Mouse (Mus musculus): ENCODE measurements around the gene Leng1. TPM values are rescaled to one million over a fixed set of nuclear protein-coding genes. Genes with fewer than 3 reads are reported as not detected.
"Not testable (repeated sequence)": the region's sequence is repeated elsewhere in the genome, so short reads cannot be mapped to it uniquely, and the experiment has no call there.

Leng1 gene
- 5.9 and 6.6 TPM in 2 replicates for polyA plus RNA-seq (2015; fragmentation: Nextera tagmentation; extraction: Ambion mirVana)

- WGBS (ENCODE audit: insufficient replicate concordance): 3% methylated on average over 45 of the region's 45 CpGs
- peak within 1 kb of the TSS; percentile 81 for H3K9ac ChIP-seq
- peak; percentile 98 for ATAC-seq (ENCODE audit: insufficient read depth)
- H3K27me3 ChIP-seq: no peaks in the 10 kb centered on the region
- peak within 1 kb of the TSS; percentile 93 for H3K27ac ChIP-seq (replicated peaks)
- H3K4me2 ChIP-seq: peak within 1 kb of the TSS; percentile 91
- no peaks in the 10 kb centered on the region for H3K9me3 ChIP-seq (replicated peaks)
- H3K36me3 ChIP-seq (replicated peaks): peaks cover 32% of the 10 kb centered on the region
- H3K4me3 ChIP-seq (replicated peaks): peak within 1 kb of the TSS; percentile 74
- H3K4me1 ChIP-seq (replicated peaks): peaks cover 42% of the 10 kb centered on the region
These were observed at the start of gene Leng1 for GRCm38 (mm10) chr7:3665215-3666114. TSS of gene Leng1 (minus strand) at chr7:3665840.

GRCm38 (mm10) chr7:3715249-3715648 lies 49.6 kb upstream of the Leng1 start:
- Histone ChIP-seq H3K4me3 (replicated peaks) (no peak overlapping the region), H3K27ac (replicated peaks) (no peak overlapping the region), H3K4me2 (no peak overlapping the region; the same call in 1 of the 2 replicates), H3K4me1 (replicated peaks) (no peaks in the 10 kb centered on the region), H3K27me3 (no peaks in the 10 kb centered on the region), H3K9me3 (replicated peaks) (no peaks in the 10 kb centered on the region), H3K36me3 (replicated peaks) (no peaks in the 10 kb centered on the region), H3K9ac (no peak overlapping the region)
- no peak for ATAC-seq (ENCODE audit: insufficient read depth)
- WGBS (ENCODE audit: insufficient replicate concordance): 8% methylated on average over 1 of the region's 1 CpGs

GRCm38 (mm10) chr7:3712264-3712942 lies 46.8 kb upstream of the Leng1 start:
- WGBS (ENCODE audit: insufficient replicate concordance): 37% methylated on average over 5 of the region's 5 CpGs
- Histone ChIP-seq H3K4me1 (replicated peaks) (no peaks in the 10 kb centered on the region), H3K4me3 (replicated peaks) (no peak overlapping the region), H3K36me3 (replicated peaks) (peaks cover 10% of the 10 kb centered on the region), H3K27me3 (no peaks in the 10 kb centered on the region), H3K9ac (no peak overlapping the region), H3K27ac (replicated peaks) (no peak overlapping the region), H3K9me3 (replicated peaks) (no peaks in the 10 kb centered on the region), H3K4me2 (no peak overlapping the region)
- ATAC-seq (ENCODE audit: insufficient read depth): no peak

- H3K27ac ChIP-seq (replicated peaks): no peak overlapping the region
- no peaks in the 10 kb centered on the region for H3K27me3 ChIP-seq
- 39% methylated on average over 1 of the region's 1 CpGs for WGBS (ENCODE audit: insufficient replicate concordance)
- no peak overlapping the region for H3K4me3 ChIP-seq (replicated peaks)
- peaks cover 21% of the 10 kb centered on the region for H3K4me1 ChIP-seq (replicated peaks)
- no peak overlapping the region for H3K9ac ChIP-seq
- H3K36me3 ChIP-seq (replicated peaks): peaks cover 35% of the 10 kb centered on the region
- no peak for ATAC-seq (ENCODE audit: insufficient read depth)
- no peaks in the 10 kb centered on the region for H3K9me3 ChIP-seq (replicated peaks)
- H3K4me2 ChIP-seq: no peak overlapping the region
These were observed 43.4 kb upstream of the Leng1 start for GRCm38 (mm10) chr7:3709000-3709399.

DNA sequence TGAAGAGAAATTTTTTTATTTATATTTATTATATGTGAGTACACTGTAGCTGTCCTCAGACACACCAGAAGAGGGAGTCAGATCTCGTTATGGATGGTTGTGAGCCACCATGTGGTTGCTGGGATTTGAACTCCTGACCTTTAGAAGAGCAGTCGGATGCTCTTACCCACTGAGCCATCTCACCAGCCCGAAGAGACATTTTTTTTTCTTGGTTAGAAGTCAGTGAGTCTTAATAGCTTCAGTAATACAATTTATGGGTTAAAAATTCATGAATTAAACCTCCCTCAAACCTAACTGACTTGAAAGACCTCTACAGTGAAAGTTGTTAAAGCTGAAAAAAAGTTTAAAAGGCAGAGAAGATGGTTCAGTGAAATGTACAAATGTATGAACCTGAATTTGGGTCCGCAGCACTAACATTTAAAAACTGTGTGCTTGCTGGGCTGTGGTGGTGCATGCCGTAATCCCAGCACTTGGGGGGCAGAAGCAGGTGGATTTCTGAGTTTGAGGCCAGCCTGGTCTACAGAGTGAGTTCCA lies 42.9 kb upstream of the Leng1 start:
- not testable (repeated sequence) for ATAC-seq (ENCODE audit: insufficient read depth); H3K4me2 ChIP-seq; H3K9me3 ChIP-seq (replicated peaks); H3K4me3 ChIP-seq (replicated peaks); H3K27me3 ChIP-seq; H3K9ac ChIP-seq
- H3K36me3 ChIP-seq (replicated peaks): peaks cover 35% of the 10 kb centered on the region
- WGBS (ENCODE audit: insufficient replicate concordance): 23% methylated on average over 5 of the region's 5 CpGs
- H3K4me1 ChIP-seq (replicated peaks): peaks cover 22% of the 10 kb centered on the region
- H3K27ac ChIP-seq (replicated peaks): 0 out of 2 replicates have a peak overlapping the region, but pooled peaks have one; percentile 43

DNA sequence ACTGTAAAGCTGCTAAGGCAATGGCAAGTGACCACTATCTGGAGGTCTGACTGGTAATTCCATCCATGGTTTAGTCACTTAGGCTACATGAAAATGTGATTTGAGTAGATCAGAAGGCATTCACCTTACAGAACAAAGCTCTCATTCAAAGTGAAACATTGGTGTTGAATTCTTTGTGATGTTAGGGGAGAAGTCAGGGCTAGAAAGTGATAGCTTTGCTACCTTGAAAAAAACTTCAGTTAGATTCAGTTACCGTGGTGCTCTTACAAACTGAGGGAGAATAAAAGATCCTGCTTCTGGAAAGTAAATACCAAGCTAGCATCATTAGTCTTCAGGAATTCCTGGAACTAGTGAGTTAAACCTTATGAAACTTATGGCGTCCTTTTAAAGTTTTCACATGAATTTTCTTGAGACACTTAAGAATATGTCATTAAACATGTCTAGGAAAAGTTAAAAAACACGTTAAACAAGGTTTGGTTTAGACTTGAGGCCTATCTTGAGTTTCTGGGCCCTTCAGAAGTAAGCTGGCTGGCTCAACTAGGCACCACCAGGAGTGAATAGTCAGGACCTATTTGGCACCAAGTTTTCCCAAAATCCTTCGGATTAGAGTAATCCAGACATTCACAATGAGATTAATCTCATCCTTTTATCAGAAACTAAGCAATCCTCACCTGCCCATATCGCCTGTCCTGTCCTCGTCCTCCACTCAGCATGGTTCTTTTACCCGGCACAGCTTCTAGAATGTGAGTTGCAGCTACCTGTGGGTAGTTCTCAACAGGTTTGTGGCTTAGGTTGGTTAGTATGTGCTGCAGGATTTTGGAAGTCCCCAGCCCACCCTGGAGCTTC lies 42.2 kb upstream of the Leng1 start:
- Histone ChIP-seq H3K9me3 (replicated peaks) (no peaks in the 10 kb centered on the region), H3K36me3 (replicated peaks) (peaks cover 35% of the 10 kb centered on the region), H3K27ac (replicated peaks) (peak overlapping the region; percentile 43; the same call in 1 of the 2 replicates), H3K9ac (no peak overlapping the region), H3K4me1 (replicated peaks) (peaks cover 28% of the 10 kb centered on the region), H3K4me2 (no peak overlapping the region), H3K27me3 (no peaks in the 10 kb centered on the region), H3K4me3 (replicated peaks) (no peak overlapping the region)
- WGBS (ENCODE audit: insufficient replicate concordance): 26% methylated on average over 7 of the region's 7 CpGs
- ATAC-seq (ENCODE audit: insufficient read depth): no peak

DNA sequence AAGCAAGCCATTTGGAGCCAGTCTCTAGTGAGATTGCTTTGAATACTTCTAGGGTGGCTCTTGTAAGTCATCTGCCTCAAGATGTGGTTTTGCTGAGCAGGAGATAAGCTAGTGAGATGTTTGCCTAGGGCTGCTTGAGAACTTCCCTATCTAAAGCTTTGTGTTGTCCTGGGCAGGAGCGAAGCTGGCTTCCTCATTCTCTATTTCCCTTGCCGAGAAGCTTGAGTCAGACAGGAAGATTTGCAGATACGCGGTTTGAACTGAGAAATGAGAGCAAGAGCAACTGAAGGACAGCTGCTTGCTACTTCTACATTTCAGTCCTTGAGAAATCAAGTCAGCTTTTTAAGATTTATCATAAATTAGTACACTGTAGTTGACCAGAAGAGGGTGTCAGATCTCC lies 41.4 kb upstream of the Leng1 start:
- peak overlapping the region; percentile 93; the same call in 1 of the 2 replicates for H3K27ac ChIP-seq (replicated peaks)
- no peak for ATAC-seq (ENCODE audit: insufficient read depth)
- H3K36me3 ChIP-seq (replicated peaks): peaks cover 35% of the 10 kb centered on the region
- no peaks in the 10 kb centered on the region for H3K27me3 ChIP-seq
- 20% methylated on average over 4 of the region's 4 CpGs for WGBS (ENCODE audit: insufficient replicate concordance)
- H3K9ac ChIP-seq: no peak overlapping the region
- H3K9me3 ChIP-seq (replicated peaks): no peaks in the 10 kb centered on the region
- H3K4me1 ChIP-seq (replicated peaks): peaks cover 31% of the 10 kb centered on the region
- H3K4me3 ChIP-seq (replicated peaks): peak overlapping the region; percentile 75; the same call in 1 of the 2 replicates
- 0 out of 2 replicates have a peak overlapping the region, but pooled peaks have one; percentile 83 for H3K4me2 ChIP-seq

GRCm38 (mm10) chr7:3706343-3706934 lies 40.8 kb upstream of the Leng1 start:
- WGBS (ENCODE audit: insufficient replicate concordance): 30% methylated on average over 11 of the region's 11 CpGs

GRCm38 (mm10) chr7:3705911-3706310 lies 40.3 kb upstream of the Leng1 start:
- Histone ChIP-seq H3K4me2 (peak overlapping the region; percentile 83), H3K9ac (peak overlapping the region; percentile 66), H3K27ac (replicated peaks) (peak overlapping the region; percentile 93), H3K36me3 (replicated peaks) (peaks cover 35% of the 10 kb centered on the region), H3K4me1 (replicated peaks) (peaks cover 31% of the 10 kb centered on the region), H3K9me3 (replicated peaks) (no peaks in the 10 kb centered on the region), H3K27me3 (no peaks in the 10 kb centered on the region), H3K4me3 (replicated peaks) (peak overlapping the region; percentile 75)
- ATAC-seq (ENCODE audit: insufficient read depth): no peak
- WGBS (ENCODE audit: insufficient replicate concordance): 16% methylated on average over 6 of the region's 6 CpGs

More at GRCm38 (mm10) chr7:3706343-3706934, 40.8 kb upstream of the Leng1 start:
- Histone ChIP-seq H3K36me3 (replicated peaks) (peaks cover 35% of the 10 kb centered on the region), H3K4me1 (replicated peaks) (peaks cover 31% of the 10 kb centered on the region), H3K27ac (replicated peaks) (peak overlapping the region; percentile 93), H3K9me3 (replicated peaks) (no peaks in the 10 kb centered on the region), H3K4me3 (replicated peaks) (peak overlapping the region; percentile 75), H3K4me2 (peak overlapping the region; percentile 83), H3K27me3 (no peaks in the 10 kb centered on the region), H3K9ac (peak overlapping the region; percentile 66)
- ATAC-seq (ENCODE audit: insufficient read depth): no peak

DNA sequence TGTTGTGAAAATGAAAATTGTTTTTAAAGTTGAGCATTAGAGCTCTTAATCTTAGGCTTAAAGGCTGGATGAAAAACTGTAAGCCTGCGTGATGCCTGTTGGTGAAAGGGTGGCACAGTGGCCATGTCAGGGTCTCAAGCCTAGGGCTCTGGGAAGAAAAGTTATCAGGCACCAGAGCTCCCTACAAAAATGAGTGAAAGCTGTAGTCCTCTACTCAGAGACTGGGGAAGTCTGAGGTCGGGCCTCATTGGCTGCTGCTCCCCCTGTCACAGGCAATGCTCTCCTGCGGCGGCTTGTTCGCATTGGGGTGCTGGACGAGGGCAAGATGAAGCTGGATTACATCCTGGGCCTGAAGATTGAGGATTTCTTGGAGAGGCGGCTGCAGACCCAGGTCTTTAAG lies 39.8 kb upstream of the Leng1 start:
- Histone ChIP-seq H3K4me2 (peak overlapping the region; percentile 83), H3K4me3 (replicated peaks) (peak overlapping the region; percentile 75), H3K27ac (replicated peaks) (peak overlapping the region; percentile 93), H3K4me1 (replicated peaks) (peaks cover 31% of the 10 kb centered on the region), H3K36me3 (replicated peaks) (peaks cover 36% of the 10 kb centered on the region), H3K9ac (peak overlapping the region; percentile 66)
- not testable (repeated sequence) for H3K9me3 ChIP-seq (replicated peaks); H3K27me3 ChIP-seq; ATAC-seq (ENCODE audit: insufficient read depth)
- 2% methylated on average over 7 of the region's 7 CpGs for WGBS (ENCODE audit: insufficient replicate concordance)

Measured in liver, embryonic 15.5 days (tissue).